Mouse (Mus musculus): ENCODE data around the gene Pwwp2b. TPM values are rescaled to one million over a fixed set of nuclear protein-coding genes. Genes with fewer than 3 reads are reported as not detected.

The Pwwp2b gene
- polyA plus RNA-seq, 1 experiment from 2014 or later: 10.5 TPM

DNA sequence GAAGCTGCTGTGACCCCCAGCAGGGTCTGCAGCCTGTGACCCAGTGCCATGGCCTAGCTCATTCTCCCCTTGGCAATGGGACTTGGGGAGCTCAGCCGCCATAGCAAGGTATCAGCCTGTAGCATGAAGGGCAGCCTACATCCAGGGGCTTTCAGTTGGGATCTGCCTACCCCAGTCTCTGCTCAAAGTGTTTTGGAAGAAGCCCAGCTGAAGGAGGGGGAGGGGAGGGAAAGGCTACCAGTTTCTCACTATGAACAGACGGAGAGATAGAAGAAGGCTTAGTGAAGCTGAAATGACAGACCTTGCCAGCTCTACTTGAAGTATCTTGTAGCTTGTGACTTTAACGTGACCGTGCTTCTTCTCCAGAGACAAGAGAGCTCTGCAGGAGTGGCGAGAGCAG, 18.4 kb upstream of the Pwwp2b start:
- 67% methylated on average over 5 of the region's 5 CpGs for WGBS
- H3K9me3 ChIP-seq: no peaks in the 10 kb centered on the region
- H3K4me3 ChIP-seq: no peak overlapping the region
- DNase-seq (ENCODE audit: low spot score): no peak
- H3K36me3 ChIP-seq: no peaks in the 10 kb centered on the region
- H3K27ac ChIP-seq: peak overlapping the region; percentile 90; the same call in 1 of the 2 replicates
- no peaks in the 10 kb centered on the region for H3K27me3 ChIP-seq (ENCODE audit: insufficient read depth, poor library complexity, severe bottlenecking)
- peaks cover 67% of the 10 kb centered on the region for H3K4me1 ChIP-seq

DNA sequence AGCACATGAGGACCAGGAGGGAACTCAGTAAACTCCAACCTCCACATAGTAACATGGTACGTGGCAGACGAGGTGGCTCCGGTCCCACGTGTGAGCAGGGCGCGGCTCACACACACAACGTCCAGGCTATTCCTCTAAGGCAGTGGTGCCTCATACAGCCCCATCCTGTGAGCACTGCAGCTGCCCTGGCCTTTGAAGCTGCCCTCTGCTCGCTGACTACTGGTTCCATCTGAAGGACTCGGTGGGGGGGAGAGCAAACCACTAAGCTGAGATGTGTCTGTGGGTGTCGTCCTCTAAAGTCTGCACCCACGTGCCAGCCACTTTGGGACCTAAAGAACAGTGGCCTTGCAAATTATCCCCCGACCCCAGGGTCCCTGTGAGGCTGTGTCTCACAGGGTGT, 18.0 kb upstream of the Pwwp2b start:
- no peak overlapping the region for H3K4me3 ChIP-seq
- DNase-seq (ENCODE audit: low spot score): no peak
- 73% methylated on average over 12 of the region's 12 CpGs for WGBS
- peaks cover 68% of the 10 kb centered on the region for H3K4me1 ChIP-seq
- no peaks in the 10 kb centered on the region for H3K36me3 ChIP-seq
- peak overlapping the region; percentile 90; the same call in 1 of the 2 replicates for H3K27ac ChIP-seq
- no peaks in the 10 kb centered on the region for H3K27me3 ChIP-seq (ENCODE audit: insufficient read depth, poor library complexity, severe bottlenecking)
- no peaks in the 10 kb centered on the region for H3K9me3 ChIP-seq

DNA sequence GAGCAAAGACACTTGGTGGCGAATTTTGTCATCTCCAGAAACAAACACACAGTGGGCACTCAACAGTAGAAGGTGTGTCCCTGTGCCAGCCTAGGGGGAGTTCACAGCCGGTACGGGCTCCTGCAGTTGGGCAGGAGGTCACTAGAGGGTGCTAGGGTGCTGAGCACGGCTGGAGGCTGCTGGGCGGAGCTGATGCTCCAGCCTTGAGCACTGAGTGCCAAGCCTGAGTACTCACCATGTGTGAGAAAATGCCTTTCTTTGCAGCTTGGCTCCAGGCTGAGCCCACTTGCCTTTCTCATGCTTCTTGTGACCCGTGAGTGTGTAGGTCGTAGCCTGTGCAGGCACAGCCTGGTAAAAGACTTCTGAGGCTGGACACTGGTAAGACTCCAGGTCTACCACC, 14.6 kb upstream of the Pwwp2b start:
- Histone ChIP-seq H3K27ac (peak overlapping the region; percentile 85), H3K9me3 (no peaks in the 10 kb centered on the region), H3K4me1 (peaks cover 52% of the 10 kb centered on the region), H3K36me3 (no peaks in the 10 kb centered on the region), H3K4me3 (no peak overlapping the region), H3K27me3 (ENCODE audit: insufficient read depth, poor library complexity, severe bottlenecking) (no peaks in the 10 kb centered on the region)
- peak; percentile 90 for DNase-seq (ENCODE audit: low spot score)
- WGBS: under 1% methylated on average over 7 of the region's 7 CpGs

DNA sequence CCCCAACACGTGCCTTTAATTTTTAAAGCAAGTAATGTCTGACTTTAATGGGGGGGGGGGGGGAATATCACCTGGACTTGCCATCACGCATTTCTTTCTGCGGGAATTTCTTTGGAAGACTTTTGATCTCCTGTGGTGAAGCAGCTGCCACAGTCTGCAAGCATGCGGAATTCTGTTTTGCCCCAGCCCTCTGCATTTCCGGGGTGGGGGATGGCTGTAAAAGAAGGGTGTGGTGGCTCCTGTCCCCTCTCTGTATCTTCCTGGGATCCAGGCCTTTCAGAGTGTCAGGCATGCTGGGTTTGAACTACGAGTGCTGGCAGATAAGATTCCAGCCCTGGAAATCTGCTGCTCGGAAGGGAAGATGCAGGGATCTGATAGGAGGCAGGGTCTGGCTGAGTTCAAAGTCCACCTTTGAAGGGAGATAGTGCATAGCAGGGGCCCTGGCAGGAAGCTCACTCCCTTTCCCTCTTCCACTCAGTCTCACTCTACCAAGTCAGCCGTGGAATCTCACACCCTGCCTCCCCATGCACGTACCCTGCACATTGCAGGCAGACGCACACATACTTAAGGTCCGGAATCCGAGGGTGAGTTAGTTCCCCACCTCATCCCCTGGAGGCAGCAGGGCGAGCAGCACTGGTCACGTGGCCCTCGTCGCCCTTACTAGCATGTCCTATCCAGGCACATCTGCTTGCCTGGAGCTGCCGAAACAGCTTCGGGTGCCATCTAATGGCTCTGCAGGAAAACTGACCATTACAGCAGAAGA, 13.7 kb upstream of the Pwwp2b start:
- 1% methylated on average over 18 of the region's 18 CpGs for WGBS
- Histone ChIP-seq H3K27ac (peak overlapping the region; percentile 85), H3K36me3 (no peaks in the 10 kb centered on the region), H3K4me1 (peaks cover 50% of the 10 kb centered on the region), H3K9me3 (no peaks in the 10 kb centered on the region), H3K4me3 (0 out of 2 replicates have a peak overlapping the region, but pooled peaks have one; percentile 24), H3K27me3 (ENCODE audit: insufficient read depth, poor library complexity, severe bottlenecking) (no peaks in the 10 kb centered on the region)
- peak; percentile 94 for DNase-seq (ENCODE audit: low spot score)

DNA sequence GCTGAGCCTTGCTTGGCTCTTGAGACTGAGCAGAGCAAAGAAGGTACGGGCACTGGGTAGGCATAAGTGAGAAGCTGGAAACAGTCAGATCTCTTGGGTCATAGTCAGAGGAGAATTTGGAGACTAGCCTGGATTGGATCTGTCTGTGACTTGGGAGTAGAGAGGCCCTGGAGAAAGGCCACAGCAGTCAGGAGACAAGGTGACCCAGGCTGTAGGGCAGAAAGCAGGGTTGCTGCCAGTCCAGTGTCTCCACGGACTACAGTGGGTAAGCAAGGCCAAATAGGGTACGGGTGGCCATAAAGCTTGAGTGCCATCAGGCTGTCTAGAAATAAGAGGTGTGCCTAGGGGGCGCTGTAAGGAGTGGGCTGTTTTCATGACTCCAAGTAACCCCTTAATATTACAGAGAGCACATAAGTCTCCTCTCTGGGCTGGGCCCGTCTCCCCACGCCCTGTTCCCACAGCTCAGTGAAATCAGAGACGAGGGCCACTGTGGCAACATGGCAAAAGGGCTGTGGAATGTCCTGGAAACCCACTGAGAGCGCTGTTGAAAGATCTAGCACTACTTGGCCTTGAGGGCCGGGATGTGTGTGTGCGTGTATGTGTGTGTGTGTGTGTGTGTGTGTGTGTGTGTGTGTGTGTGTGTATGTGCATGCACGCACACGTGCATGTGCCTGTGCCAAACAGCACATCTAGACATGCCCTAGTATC, 12.5 kb upstream of the Pwwp2b start:
- peaks cover 43% of the 10 kb centered on the region for H3K4me1 ChIP-seq
- peak overlapping the region; percentile 85 for H3K27ac ChIP-seq
- no peak overlapping the region for H3K4me3 ChIP-seq
- WGBS: 84% methylated on average over 12 of the region's 12 CpGs
- peaks cover 5% of the 10 kb centered on the region; the same call in 1 of the 2 replicates for H3K27me3 ChIP-seq (ENCODE audit: insufficient read depth, poor library complexity, severe bottlenecking)
- no peak for DNase-seq (ENCODE audit: low spot score)
- no peaks in the 10 kb centered on the region for H3K9me3 ChIP-seq
- H3K36me3 ChIP-seq: no peaks in the 10 kb centered on the region

DNA sequence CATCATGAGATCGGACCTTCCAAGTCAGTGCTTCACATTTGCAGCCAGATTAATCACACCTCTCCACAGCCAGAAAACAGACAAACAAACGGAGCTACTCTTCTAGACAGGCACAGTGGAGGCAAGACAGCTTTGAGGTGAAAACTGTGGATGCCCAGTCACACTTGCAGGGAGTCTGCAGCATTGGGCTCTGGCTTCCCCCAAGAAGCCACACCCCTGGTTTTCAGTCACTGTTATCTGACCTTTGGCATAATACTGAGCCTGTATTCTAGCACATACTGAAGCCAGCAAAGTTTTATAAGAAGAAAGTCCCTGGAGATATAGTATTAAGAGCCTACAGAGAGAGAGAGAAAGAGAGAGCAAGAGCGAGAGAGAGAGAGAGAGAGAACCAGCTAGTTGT, 8.8 kb upstream of the Pwwp2b start:
- Histone ChIP-seq H3K4me3 (no peak overlapping the region), H3K27me3 (ENCODE audit: insufficient read depth, poor library complexity, severe bottlenecking) (peaks cover 5% of the 10 kb centered on the region; the same call in 1 of the 2 replicates), H3K36me3 (no peaks in the 10 kb centered on the region), H3K4me1 (peaks cover 31% of the 10 kb centered on the region), H3K27ac (no peak overlapping the region), H3K9me3 (no peaks in the 10 kb centered on the region)
- 64% methylated on average over 3 of the region's 3 CpGs for WGBS
- DNase-seq (ENCODE audit: low spot score): no peak

DNA sequence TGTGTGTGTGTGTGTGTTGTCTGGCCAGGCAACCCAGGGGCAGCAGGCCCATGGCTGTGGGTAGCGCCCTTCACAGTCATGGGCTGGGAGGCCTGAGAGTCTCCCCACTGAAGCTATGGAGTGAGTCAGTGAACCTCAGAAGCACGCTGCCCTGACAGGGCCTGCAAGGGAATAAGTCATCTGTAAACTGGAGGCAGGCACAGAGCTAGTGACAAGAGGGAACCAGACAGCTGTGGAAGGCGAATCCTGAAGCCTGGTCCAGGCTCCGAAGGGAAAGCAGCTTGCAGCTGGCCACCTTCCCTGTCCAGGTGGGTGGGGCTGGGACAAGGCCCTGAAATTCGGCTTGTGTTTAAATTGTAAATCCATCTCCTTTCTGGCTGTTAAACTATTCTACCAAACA, 2.2 kb upstream of the Pwwp2b start:
- Histone ChIP-seq H3K9me3 (no peaks in the 10 kb centered on the region), H3K27me3 (ENCODE audit: insufficient read depth, poor library complexity, severe bottlenecking) (no peaks in the 10 kb centered on the region), H3K36me3 (no peaks in the 10 kb centered on the region), H3K4me3 (no peak overlapping the region), H3K27ac (peak overlapping the region; percentile 77), H3K4me1 (peaks cover 64% of the 10 kb centered on the region)
- whole genome bisulfite sequencing: 73% methylated on average over 5 of the region's 5 CpGs
- DNase-seq (ENCODE audit: low spot score): no peak

DNA sequence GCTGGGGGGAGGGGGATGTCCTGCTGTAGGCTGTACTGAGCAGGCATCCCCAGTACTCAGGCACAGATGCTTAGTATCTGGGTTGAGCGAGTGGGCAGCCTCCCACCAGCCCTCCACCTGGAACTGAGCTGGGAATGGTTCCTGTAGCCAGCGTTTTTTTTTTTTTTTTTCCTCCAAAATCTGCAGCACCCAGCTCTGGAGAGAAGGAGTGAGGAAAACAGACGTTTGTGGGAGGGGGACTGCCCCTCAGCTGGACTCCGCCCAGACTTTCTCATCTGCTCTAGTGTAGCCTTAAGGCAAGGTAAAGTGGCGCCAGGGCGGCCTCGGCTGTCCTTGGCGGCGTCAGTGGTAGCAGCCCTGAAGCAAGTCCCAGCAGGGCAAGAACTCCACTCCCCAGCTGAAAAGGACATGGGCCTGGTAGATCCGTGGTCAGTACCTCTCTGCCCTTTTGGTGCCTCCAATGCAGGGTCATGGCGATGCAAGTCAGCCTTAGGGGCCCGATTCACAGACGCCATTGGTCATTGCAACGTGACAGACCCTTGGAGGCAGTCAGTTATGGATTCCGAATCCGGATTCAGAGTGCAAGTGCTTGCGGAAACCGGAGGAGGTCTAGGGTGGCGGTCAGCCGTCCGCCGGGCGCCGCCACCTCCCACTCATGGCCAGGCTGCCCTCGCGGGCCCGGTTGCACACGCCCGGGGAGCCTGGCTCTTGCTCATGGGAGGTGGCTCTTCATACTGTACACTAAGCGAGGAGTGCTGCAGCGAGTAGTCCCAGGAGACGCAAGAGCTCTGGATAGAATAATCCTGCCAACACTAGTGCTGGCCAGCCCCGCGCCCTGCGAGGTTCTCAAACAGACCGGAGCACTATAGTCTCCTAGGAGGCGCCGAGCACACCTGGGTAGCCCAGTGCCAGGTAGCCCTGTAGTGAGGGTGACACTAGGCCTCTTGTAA, 1.1 kb upstream of the Pwwp2b start:
- Histone ChIP-seq H3K27me3 (ENCODE audit: insufficient read depth, poor library complexity, severe bottlenecking) (no peaks in the 10 kb centered on the region), H3K4me3 (peak overlapping the region; percentile 83), H3K4me1 (peaks cover 75% of the 10 kb centered on the region), H3K36me3 (no peaks in the 10 kb centered on the region), H3K27ac (peak overlapping the region; percentile 98), H3K9me3 (no peaks in the 10 kb centered on the region)
- DNase-seq (ENCODE audit: low spot score): peak; percentile 84
- WGBS: 3% methylated on average over 38 of the region's 38 CpGs

DNA sequence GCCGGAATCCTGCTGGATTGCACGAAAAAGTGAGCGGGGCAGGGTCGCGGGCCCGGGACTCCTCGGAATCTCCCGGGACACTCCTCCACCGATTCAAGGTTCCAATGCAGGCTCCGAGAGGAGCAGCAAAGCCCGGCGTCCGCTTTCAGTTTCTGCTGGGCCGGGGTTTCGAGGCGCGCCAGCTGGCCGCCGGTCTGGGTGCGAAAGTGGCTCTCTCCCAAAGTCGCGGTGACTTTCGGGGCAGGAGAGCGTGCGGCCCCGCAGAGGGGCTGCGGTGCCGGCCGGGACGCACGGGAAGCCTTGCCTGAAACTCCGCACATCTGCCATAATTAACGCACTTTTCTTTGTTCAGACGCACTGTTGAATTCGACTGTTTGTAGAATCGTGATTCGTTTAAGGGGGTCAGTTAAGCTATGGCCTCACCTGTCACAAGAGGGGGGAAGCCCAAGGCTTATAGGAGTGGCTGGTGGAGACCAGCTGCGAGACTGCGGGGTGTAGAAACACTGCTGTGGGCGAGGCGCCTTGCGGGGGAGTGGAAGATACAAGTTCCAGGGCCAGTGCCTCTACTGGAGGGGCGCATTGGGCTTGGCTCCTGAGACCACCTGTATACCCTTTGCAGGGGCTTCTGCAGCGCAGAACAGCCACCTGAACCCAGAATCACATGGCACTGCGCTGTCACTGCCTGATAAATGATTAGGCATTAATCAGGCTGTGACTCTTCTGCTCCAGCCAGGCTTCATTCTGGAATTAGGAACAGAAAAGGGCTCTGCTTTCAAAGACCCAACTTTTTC, 528 bp downstream of the Pwwp2b start:
- H3K9me3 ChIP-seq: no peaks in the 10 kb centered on the region
- DNase-seq (ENCODE audit: low spot score): no peak
- no peaks in the 10 kb centered on the region for H3K27me3 ChIP-seq (ENCODE audit: insufficient read depth, poor library complexity, severe bottlenecking)
- H3K4me1 ChIP-seq: peaks cover 92% of the 10 kb centered on the region
- peak overlapping the region; percentile 98 for H3K27ac ChIP-seq
- WGBS: 1% methylated on average over 45 of the region's 45 CpGs
- H3K36me3 ChIP-seq: no peaks in the 10 kb centered on the region
- peak overlapping the region; percentile 83 for H3K4me3 ChIP-seq

DNA sequence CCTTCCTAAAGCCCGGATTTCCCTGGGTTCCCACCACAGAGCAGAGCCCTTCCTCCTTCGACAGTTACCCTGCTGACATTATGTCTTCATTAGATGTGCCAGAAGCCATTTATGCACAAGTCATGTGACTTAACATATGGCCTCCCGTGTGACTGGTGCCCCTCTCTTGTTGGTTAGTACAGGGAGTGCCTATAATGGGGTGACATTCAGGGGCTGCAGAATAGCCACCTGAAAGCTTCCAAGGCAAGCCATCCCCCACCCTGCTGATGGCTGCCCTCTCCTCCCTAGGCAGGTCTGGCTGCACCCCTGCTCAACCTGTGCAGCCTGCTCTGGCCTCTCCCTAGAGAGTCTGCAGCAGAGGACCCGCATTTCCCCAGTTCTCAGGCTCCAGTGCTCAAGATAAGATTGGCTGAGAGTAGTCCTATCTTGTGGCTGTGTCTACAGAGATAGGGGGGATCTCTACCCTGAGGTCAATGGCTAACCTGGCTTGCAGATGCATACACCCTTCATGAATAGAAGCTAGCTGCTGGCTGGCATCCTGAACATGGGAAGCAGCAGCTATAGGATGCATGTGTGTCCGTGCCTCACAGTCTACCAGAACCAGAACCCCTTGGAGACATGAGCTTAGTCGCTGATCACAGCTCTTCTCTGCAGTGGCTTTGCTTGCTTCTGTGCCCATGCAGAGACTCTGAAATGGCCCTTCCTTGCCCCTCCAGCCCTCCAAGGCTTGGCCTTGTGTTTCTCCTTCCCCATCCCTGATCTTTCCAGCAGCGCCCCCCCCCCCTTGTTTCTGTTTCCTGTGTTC, 1.3 kb downstream of the Pwwp2b start:
- H3K4me1 ChIP-seq: peaks cover 92% of the 10 kb centered on the region
- peak overlapping the region; percentile 83 for H3K4me3 ChIP-seq
- H3K36me3 ChIP-seq: peaks cover 5% of the 10 kb centered on the region; the same call in 1 of the 2 replicates
- no peaks in the 10 kb centered on the region for H3K27me3 ChIP-seq (ENCODE audit: insufficient read depth, poor library complexity, severe bottlenecking)
- peak overlapping the region; percentile 98 for H3K27ac ChIP-seq
- DNase-seq (ENCODE audit: low spot score): no peak
- 33% methylated on average over 7 of the region's 7 CpGs for WGBS
- no peaks in the 10 kb centered on the region for H3K9me3 ChIP-seq

DNA sequence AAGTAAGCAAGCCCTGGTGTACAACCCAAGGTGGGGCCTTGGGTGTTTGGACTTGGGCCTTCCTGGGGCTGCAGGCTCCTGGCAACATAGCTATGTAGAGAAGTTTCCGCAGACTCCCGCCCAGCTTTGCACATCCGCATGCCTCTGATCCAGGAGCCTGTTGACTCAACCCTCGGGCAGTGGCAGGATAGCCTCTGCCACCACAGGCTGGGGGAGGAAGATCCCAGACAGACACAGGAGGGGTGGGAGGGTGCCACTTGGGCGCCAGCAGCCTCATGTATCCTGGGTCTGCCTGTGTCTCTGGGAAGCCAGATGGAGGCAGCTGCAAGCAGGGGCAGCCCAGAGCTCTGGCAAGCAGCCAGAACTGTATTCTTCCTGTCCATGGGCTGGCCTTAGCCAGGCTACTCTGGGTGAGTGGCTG, 3.6 kb downstream of the Pwwp2b start:
- Histone ChIP-seq H3K27me3 (ENCODE audit: insufficient read depth, poor library complexity, severe bottlenecking) (no peaks in the 10 kb centered on the region), H3K9me3 (no peaks in the 10 kb centered on the region), H3K36me3 (peaks cover 28% of the 10 kb centered on the region), H3K4me1 (peaks cover 83% of the 10 kb centered on the region), H3K27ac (peak overlapping the region; percentile 79), H3K4me3 (peak overlapping the region; percentile 20; the same call in 1 of the 2 replicates)
- peak; percentile 84 for DNase-seq (ENCODE audit: low spot score)
- WGBS: 67% methylated on average over 5 of the region's 5 CpGs

Data from heart, embryonic 10.5 days (tissue).